Mouse (Mus musculus): ENCODE data around the gene Azin2. TPM values are rescaled to one million over a fixed set of nuclear protein-coding genes. Genes with fewer than 3 reads are reported as not detected.

Azin2 gene
- total RNA-seq, 2 experiments from 2014 or later, result 17.8 to 20.0 TPM

DNA sequence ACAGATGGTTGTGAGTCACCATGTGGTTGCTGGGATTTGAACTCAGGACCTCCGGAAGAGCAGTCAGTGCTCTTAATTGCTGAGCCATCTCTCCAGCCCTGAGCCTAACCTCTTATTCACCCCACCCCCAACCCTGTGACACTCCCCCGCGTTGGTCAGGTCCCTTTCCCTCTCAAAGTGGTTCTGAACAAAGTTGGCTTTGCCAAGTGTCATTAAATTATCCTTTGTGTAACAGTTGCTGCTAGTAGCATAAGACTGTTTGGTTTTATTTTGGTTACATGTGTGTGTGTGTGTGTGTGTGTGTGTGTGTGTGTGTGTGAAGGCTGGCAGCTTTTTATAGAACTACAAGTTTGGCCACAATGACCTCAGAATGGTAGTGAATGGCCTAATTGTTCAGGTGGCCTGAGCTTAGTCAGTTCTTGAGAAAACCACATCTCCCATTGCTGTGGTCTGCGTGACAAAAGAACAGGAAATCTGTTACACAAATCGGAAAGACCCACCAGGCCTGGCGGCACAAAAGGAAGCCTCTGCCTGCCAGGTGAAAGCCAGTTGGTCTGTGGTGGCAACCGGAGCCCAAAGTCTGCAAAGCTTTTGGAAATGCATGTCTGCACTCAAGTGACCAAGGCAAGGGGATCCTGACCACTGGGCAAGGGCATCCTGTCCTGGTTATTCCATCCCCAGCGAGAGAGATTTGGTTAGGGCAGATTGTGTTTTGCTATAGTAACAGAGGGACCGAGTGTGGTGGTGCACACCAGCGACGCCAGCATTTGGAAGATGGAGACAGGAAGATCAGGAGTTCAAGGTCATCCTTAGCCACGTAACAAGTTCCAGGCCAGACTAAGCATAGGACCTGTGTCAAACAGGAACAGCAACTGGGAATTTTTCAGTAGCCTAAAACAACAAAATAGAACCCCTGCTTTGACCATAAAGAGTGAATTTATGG is 18.9 kb upstream of the Azin2 start:
- DNase-seq, result no peak
- intact Hi-C loops (cut with DNase I), result no loop called here

DNA sequence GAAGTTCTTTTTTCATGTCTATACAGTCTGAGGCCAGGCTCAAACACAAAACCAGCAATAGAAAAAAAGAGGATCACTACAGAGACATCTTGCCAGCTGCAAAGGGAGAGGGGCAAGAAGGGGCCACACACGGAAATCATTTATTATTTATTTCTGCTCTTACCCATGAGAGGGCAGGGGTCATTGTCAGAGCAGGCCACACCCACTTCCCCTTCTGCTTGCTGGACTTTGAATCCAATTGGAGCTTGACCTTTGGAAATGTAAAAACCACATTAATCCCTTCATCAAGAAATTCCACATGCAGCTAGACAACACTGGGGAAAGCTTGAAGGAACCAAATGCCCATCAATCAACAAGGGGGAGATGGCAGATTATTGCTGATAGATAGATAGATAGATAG is 16.4 kb upstream of the Azin2 start:
- intact Hi-C loops (cut with DNase I), result no loop called here
- no peak for DNase-seq

DNA sequence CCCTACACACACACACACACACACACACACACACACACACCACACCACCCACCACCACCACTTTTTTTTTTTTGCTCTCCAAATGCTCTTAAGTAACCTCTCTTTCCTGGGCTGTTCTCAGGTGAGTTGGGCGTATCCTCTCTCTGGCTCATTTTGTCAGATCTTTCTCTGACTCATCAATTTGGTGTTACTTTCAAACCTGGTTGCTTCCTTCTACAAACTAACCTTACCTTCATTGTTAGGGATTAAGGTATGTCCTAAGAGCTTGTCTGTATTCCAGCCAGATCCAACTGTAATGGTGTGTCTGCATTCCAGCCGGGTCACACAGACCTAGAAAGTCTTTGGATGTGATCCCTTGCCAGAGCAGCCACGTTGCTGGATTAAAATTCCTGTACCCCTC is 15.0 kb upstream of the Azin2 start:
- no peak for DNase-seq
- intact Hi-C loops (cut with DNase I), result no loop called here

GRCm38 (mm10) chr4:128976577-128976976 is 14.3 kb upstream of the Azin2 start:
- intact Hi-C loops (cut with DNase I), result no loop called here
- DNase-seq, result no peak

DNA sequence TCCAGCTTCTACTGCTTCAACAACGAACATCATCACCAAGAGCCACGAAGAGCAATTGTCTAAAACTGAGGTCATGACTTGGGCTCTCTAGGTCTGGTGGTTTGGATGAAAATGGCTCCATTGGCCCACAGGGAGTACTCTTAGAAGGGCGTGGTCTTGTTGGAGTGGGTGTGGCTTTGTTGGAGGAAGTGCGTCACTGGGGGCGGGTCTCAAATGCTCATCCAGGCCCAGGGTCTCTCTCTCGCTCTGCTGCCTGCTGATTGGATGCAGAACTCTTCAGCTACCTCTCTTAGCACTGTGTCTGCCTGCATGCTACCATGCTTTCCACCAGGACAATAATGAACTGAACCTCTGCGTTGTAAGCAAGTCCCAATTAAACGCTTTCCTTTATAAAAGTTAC is 12.4 kb upstream of the Azin2 start:
- intact Hi-C loops (cut with DNase I), result loop anchor here (5.0 kb wide), 1 partner anchor 113 kb away; no protein-coding TSS in a partner anchor
- DNase-seq, result no peak

GRCm38 (mm10) chr4:128971065-128971694 is 8.9 kb upstream of the Azin2 start:
- intact Hi-C loops (cut with DNase I), result loop anchor here (5.0 kb wide), 1 partner anchor 116 kb away; no protein-coding TSS in a partner anchor
- peak; percentile 88 for DNase-seq

DNA sequence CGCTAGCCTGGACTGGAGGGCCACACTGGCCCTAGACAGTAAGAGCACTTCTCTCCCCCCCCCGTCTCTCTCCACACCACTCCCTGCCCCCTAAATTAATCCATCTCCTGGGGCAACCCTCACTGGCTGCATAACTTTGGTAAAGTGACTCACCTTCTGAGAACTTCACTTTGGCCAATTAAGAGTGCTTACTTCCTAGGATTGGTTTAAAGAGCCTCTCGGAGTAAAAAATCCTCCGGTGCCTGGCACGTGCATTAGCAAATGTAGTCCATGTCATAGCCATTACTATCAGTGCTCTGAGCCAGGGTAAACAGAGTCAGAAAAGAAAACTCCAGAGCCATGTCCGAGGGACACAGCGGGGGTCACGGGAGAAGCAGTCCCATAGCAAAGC is 8.2 kb upstream of the Azin2 start:
- DNase-seq, result no peak
- intact Hi-C loops (cut with DNase I), result loop anchor here (5.0 kb wide), 1 partner anchor 117 kb away; no protein-coding TSS in a partner anchor

DNA sequence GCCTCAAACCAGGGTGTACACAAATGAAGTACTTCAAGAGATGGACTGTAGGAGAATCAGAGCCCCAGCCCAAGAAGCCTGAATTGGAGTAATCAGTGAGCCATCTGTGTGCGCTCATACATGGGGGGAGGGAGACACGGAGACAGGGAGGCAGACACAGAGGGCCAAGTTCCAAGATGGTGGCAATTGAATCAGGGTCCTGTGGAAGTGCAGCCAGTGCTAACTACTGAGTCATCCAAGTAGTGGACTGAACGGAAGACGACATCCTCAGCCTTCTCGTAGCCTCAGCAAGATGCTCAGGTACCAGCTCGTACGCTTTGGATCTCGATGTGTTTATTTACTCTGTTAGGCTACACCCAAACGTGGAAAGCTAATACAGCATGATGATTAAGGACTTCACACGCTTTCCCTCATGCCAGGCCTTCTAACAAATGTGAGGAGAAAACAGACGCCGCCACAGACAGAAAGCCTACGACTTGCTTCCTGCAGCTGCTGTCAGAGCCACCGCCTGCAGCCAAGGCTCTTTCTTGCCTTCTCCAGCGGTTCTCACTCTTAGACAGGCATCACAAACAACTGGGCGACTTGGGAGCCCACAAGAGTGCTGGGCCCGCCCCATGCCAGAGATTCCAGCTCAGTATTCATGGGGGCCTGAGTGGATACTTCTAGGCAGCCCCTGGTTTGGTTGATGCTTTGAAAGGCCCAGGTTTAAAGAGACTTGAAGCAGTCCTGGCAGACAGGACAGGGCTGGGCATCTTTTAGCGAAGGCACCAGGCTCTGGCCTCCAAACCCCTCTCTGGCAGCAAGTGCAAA is 7.6 kb upstream of the Azin2 start:
- intact Hi-C loops (cut with DNase I), result loop anchor here (5.0 kb wide), 1 partner anchor 117 kb away; no protein-coding TSS in a partner anchor
- DNase-seq, result no peak

- DNase-seq, result no peak
- intact Hi-C loops (cut with DNase I), result no loop called here
These were observed 6.8 kb upstream of the Azin2 start for GRCm38 (mm10) chr4:128969081-128969480.

DNA sequence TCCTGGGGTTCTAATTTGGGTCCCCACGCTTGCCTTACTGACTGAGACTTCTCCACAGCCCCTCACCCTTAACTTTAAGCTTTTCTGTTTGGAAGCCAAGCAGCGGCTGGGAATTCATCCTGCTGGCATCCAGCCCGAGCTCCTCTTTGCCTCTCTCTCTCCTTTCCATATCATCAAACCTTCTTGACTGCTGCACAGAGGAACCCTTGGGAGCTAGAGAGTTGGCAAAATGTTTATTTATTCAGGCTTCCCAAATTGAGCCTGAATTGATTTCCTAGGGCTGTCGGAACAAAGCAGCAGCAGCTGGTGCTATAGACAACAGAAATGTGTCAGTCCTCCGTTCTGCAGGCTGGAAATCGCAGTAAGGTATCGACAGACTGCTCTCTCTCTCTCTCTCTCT is 4.5 kb upstream of the Azin2 start:
- peak; percentile 77 for DNase-seq
- intact Hi-C loops (cut with DNase I), result no loop called here

DNA sequence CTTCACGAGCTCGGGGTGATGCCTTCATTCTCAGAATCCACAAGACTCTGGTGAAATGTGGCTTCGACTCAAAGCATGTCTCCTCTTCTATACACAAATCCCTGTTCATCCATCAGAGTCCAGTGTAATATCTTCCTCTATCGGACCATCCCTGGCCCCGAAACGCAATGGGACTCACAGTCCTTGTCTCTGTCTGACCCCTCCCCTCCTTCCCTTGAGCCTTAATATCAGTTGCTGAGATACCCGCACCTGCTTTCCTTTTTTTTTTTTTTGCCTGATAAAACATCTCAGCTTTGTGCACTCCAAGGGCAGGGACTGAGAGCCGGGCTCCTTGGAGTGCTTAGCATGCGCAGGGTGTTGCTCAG is 666 bp upstream of the Azin2 start:
- DNase-seq, result no peak
- intact Hi-C loops (cut with DNase I), result no loop called here

DNA sequence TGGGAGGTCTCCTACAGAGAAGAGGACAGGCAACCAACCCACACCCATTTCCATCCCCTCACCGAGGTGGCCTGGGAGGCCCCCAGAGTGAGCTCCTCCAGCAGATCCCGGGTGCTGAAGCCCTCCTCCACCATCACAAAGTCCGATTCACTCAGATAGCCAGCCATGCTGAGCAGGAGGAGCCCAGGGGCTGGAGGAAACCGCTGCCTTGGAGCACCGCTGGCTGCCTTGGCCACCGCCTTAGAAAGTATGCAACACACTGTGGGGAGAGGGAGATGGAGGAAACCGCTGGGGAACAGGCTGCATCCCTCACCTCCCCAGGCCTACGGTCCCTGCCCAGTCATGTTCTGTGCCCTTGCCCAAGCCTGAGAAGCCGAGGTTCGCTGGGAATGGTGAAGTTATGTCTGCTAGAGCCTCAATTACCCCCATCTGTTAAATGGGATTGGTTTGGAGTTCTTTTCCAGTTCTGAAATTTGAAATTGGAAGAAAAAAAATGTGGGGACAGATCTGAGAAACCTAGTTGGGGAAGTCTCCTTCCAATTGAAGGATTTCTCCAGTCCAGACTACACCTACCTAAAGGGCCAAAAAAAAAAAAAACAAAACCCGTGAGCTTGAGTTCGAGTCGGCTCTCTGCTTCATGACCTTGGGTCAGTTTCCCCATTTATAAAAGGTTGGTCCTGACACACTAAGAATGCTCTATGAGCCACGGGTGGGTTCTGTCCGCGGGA is 777 bp downstream of the Azin2 start:
- intact Hi-C loops (cut with DNase I), result no loop called here
- no peak for DNase-seq

DNA sequence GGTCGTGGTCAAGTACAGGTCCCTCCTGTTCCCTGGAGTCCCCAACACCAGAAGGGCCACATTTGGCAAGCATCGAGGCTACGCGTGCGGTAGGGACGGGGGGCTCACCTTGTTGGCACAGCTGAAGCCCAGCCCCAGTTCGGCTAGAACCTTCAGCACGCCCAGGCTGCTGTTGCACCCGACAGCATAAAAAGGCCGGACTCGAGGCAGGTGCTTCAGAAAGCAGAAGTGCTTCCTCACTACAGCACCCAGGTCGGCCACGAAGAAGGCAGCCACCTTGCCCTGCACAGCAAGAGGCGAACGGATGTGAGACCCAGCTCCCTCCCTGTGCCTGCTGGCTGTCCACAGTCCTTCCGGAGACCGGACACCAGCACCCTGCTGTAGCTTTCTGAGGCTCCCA is 2.6 kb downstream of the Azin2 start:
- intact Hi-C loops (cut with DNase I), result loop anchor here (5.0 kb wide), 1 partner anchor 123 kb away; no protein-coding TSS in a partner anchor
- DNase-seq, result no peak

DNA sequence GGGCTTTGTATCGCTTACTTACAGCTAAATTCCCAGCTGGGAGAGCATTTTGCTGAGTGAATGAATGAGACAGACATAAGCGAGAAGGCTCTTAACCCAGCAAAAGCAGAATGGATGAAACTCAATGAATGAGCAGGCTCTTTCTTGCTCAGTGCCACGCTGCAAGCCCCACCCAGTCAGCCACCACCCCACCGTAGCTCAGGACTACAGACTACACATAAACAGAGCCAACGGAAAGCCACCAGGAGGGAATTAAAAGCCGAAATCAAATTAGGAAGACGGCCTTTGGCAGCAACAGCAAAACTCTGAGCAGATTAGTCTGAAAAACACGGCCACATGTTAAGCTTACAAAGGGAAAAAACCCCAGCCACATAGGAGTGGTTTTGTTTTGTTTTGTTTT is 3.4 kb downstream of the Azin2 start:
- intact Hi-C loops (cut with DNase I), result loop anchor here (5.0 kb wide), 1 partner anchor 123 kb away; no protein-coding TSS in a partner anchor
- DNase-seq, result no peak

- DNase-seq, result no peak
- intact Hi-C loops (cut with DNase I), result loop anchor here (5.0 kb wide), 1 partner anchor 124 kb away; no protein-coding TSS in a partner anchor
These were observed 4.1 kb downstream of the Azin2 start for GRCm38 (mm10) chr4:128958156-128958555.

- intact Hi-C loops (cut with DNase I), result loop anchor here (5.0 kb wide), 1 partner anchor 125 kb away; no protein-coding TSS in a partner anchor
- peak; percentile 72 for DNase-seq
These were observed 4.9 kb downstream of the Azin2 start for GRCm38 (mm10) chr4:128957155-128957911.

DNA sequence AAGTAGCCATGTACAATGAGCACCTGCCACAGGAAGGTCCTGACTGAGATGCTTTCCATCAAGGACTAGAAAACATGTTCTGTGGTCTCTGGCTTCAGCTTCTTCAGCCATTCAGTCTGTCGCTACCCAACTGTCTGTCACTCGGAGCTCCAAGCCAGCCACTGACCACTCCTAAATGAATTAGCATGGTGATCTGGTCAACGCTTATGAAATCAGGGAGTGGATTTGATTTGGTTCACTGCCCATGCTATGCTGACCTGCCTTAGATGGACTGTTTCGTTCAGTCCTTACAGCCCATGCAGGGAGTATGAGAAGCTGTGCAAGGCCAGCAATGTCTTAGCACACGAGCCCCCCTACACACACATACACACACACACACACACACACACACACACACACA is 8.4 kb downstream of the Azin2 start:
- no peak for DNase-seq
- intact Hi-C loops (cut with DNase I), result no loop called here

DNA sequence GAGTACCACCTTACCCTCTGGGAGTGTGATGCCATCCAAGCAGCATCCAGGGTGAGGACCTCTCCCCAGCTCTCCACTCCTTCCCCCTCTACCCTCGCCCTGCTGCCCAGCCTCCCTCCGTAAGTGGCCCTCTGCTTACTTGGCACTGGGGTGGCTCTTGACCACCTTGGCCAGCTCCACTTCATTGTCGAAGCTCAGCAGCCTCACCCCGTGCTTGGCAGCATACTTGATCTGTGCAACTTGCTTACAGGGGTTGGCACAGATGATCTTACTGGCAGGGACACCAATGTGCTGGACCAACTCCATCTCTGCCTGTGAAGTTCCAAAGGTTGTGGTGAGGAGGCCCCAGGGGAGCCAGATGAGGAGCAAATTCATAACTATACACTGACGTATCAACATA is 11.8 kb downstream of the Azin2 start:
- DNase-seq, result peak; percentile 82
- intact Hi-C loops (cut with DNase I), result no loop called here

GRCm38 (mm10) chr4:128949470-128950005 is 12.7 kb downstream of the Azin2 start:
- no peak for DNase-seq
- intact Hi-C loops (cut with DNase I), result no loop called here
